Comparison of ENCODE assay signal across 13 mouse cellular contexts in the genomic region with DNA sequence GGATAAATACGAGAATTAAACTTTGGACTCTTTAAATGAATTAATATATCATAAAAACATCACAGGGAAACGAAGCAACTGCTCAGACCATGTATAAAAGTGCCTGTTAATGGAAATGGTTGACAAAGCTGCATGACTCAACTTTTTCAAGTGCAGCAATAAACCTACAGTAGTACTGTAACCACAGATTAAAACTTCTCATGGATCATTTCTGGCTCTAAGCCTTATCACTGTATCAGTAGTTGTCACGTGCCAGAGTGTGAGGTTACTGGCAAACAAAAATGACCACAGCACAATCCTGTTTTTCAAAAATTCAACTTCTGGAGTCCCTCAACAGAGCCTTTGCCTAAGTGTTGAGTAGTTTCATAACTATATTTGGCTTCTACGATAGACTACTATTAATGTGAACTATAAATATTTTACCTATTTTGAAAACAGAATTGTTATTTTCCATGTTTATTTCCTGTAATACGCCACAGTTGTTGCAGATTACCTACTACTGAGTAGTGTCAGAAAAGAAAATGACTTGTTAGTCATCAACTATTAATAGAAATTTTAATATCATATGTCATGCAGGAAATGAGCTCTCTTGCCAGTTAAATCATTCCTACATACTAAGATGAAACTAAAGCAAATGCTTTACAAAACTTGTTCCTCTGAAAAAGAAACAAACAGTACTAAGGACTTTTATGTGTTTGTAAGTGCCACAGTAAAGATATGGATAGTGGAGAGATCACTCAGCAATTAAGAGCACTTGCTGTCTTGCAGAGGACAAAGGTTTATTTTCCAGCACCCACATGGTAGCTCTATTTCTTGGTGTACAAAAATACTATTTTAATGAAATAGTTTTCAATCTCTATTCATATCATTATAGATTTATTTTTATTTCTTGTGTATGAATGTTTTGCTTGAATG.
A peak's percentile ranks its signal among the peaks of the same experiment; 100 is the strongest.
DNase-seq lines count a peak whose midpoint lies in the region; ATAC-seq and TF ChIP-seq lines count a peak whose summit lies in the region.
"Had no signal": no experiment of that assay in that cellular context is flagged by ENCODE, and none has a peak within 500 bp of the region (broad histone marks: within the 10 kb centered on the region; RNA-seq: fewer than 3 reads in every experiment).

No protein-coding gene starts in this region.

- ATAC-seq in hematopoietic stem cell, adult 5-6 weeks (replicated peaks in 1 of 2; ENCODE audit: insufficient read depth in 1 of 2, low FRiP score in 2 of 2, low TSS enrichment in 1 of 2, low read depth in 1 of 2, poor library complexity in 2 of 2, severe bottlenecking in 2 of 2), result peak; percentile 46 to 56; a peak in 3 of 4 replicates

- no peak overlapping the region for H3K4me3 ChIP-seq in layer of hippocampus, adult 2 months
- H3K4me3 ChIP-seq: erythroblast, embryonic 14.5 days; limb, embryonic 15.5 days; stomach, embryonic 15.5 days had no signal

- H3K27ac ChIP-seq in layer of hippocampus, adult 2 months, result peak overlapping the region; percentile 12; the same call in 1 of the 2 replicates
- H3K27ac ChIP-seq: limb, embryonic 15.5 days; stomach, embryonic 15.5 days had no signal

- DNase-seq in layer of hippocampus, adult 2 months (ENCODE audit: low spot score in 2 of 2), result no peak
- DNase-seq in layer of hippocampus, postnatal 10 days (ENCODE audit: low spot score in 2 of 2), result no peak
- DNase-seq in adipocyte (ENCODE audit: low spot score), result peak; percentile 11
- DNase-seq in skeletal muscle tissue, adult 2 months (ENCODE audit: low read depth, low spot score), result peak; percentile 15
- DNase-seq in cerebellum, postnatal 25 days, result no peak
- no peak for DNase-seq in gastrocnemius, postnatal 10 days
- DNase-seq: cerebellum, adult 11-12 months; kidney, postnatal 4 days; lung, postnatal 36 days had no signal

- no peak for TF ChIP-seq CTCF in layer of hippocampus, adult 2 months (conservative IDR thresholded peaks at IDR 0.05)

Comparison
In these comparisons a context has a peak if more than half of its experiments do, and no peak if none do; other contexts are left out.
1. DNase-seq: peak in adipocyte (single experiment) and skeletal muscle tissue, adult 2 months (single experiment); none in layer of hippocampus, adult 2 months (0 of 2), layer of hippocampus, postnatal 10 days (0 of 2), cerebellum, postnatal 25 days (0 of 2) and gastrocnemius, postnatal 10 days (single experiment).